Mouse (Mus musculus) kidney, adult 2 months (tissue): Measurements from ENCODE around the gene Ppm1n. TPM values are rescaled to one million over a fixed set of nuclear protein-coding genes. Genes with fewer than 3 reads are reported as not detected.

Source experiments
- DNase-seq: peaks from one replicate; pipeline ENCODE4 v3.0.0; 2021
- H3K27ac ChIP-seq: fragments of 200-500 bp; 2 replicates; pipeline ENCODE4 v1.5.1; 2012; ENCODE audit warnings: low read depth, low read length, control low read depth, inconsistent platforms; ENCODE audit not compliant: insufficient read depth
- H3K27me3 ChIP-seq: fragments of 200-500 bp; replicated peaks from 2 replicates; pipeline ENCODE4 v1.6.1; 2012; ENCODE audit warnings: mild to moderate bottlenecking, moderate library complexity, low read length, inconsistent platforms; ENCODE audit not compliant: control insufficient read depth, insufficient read depth
- H3K36me3 ChIP-seq: fragments of 200-500 bp; 2 replicates; pipeline ENCODE4 v1.6.1; 2012; ENCODE audit warnings: mild to moderate bottlenecking, moderate library complexity, low read length, inconsistent platforms; ENCODE audit not compliant: control insufficient read depth, insufficient read depth
- H3K4me1 ChIP-seq: fragments of 200-500 bp; 2 replicates; pipeline ENCODE4 v1.6.1; 2011; ENCODE audit warnings: low read length; ENCODE audit not compliant: control insufficient read depth, insufficient read depth
- H3K4me3 ChIP-seq: fragments of 200-500 bp; 2 replicates; pipeline ENCODE4 v1.5.1; 2011; ENCODE audit warnings: mild to moderate bottlenecking, low read depth, low read length, control low read depth; ENCODE audit not compliant: insufficient read depth
- CTCF ChIP-seq: fragments of 200-500 bp; conservative IDR thresholded peaks from 2 replicates; pipeline ENCODE4 v1.5.1; 2011; ENCODE audit warnings: low read depth, mild to moderate bottlenecking, control low read depth, low read length, moderate library complexity, mixed read lengths; ENCODE audit not compliant: insufficient read depth, insufficient read length
- POLR2A ChIP-seq: fragments of 200-500 bp; IDR thresholded peaks from one replicate; pipeline ENCODE4 v1.6.1; 2011; ENCODE audit warnings: low read depth, low read length, control low read depth
- WGBS: fragments of 180-500 bp; shearing (Covaris S2); methylation state at CpG from one replicate; pipeline ENCODE4 v1.1.7; 2018; 5-methylcytosine and 5-hydroxymethylcytosine counted together
- polyA plus RNA-seq: library from polyadenylated mRNA; depleted of rRNA; stranded (reverse); fragments of >200 nt; gene quantifications from 2 replicates; pipeline ENCODE4 v1.2.3, GENCODE M21; 2012

The Ppm1n gene
- polyA plus RNA-seq, 1 experiment = not detected

DNA sequence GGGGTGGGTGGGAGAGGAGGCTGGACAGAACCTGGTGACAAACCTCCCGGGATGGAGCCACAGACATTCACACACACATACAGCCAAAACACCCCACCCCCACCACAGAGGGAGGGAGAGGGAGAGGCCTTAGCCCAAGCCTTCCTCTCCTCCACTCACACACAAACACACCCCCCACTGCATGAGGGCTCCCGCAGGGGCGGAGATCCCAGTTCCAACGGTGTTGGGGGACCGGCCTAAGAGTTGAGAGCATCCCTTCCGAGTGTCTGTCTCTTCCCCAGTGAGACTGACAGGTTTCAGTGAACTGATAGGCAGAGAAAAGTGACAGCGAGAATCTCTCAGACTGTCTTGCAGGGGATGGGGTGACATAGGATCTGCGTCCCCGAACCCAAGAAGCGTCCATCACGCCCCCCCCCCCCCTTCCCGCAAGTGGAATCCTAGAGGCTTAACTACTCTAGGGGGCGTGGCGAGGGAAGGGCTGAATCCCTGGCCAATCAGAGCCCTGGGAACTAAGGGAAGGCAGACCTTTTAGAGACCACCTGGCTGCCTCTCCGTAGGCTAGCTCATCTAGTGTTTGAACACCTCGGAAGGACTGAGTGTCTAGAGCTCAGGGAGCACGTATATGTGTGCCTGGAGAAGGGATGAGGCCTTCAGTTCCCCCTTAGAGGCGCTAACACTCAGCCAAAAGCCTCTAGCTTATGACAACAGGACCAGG lies 28.0 kb upstream of the Ppm1n start:
- Histone ChIP-seq H3K27me3 (no peaks in the 10 kb centered on the region), H3K4me1 (peaks cover 4% of the 10 kb centered on the region; the same call in 1 of the 2 replicates), H3K36me3 (no peaks in the 10 kb centered on the region), H3K27ac (peak overlapping the region; percentile 77), H3K4me3 (peak overlapping the region; percentile 66)
- TF ChIP-seq CTCF (no peak), POLR2A (no peak)
- DNase-seq = peak; percentile 83
- WGBS = 4% methylated on average over 18 of the region's 18 CpGs

DNA sequence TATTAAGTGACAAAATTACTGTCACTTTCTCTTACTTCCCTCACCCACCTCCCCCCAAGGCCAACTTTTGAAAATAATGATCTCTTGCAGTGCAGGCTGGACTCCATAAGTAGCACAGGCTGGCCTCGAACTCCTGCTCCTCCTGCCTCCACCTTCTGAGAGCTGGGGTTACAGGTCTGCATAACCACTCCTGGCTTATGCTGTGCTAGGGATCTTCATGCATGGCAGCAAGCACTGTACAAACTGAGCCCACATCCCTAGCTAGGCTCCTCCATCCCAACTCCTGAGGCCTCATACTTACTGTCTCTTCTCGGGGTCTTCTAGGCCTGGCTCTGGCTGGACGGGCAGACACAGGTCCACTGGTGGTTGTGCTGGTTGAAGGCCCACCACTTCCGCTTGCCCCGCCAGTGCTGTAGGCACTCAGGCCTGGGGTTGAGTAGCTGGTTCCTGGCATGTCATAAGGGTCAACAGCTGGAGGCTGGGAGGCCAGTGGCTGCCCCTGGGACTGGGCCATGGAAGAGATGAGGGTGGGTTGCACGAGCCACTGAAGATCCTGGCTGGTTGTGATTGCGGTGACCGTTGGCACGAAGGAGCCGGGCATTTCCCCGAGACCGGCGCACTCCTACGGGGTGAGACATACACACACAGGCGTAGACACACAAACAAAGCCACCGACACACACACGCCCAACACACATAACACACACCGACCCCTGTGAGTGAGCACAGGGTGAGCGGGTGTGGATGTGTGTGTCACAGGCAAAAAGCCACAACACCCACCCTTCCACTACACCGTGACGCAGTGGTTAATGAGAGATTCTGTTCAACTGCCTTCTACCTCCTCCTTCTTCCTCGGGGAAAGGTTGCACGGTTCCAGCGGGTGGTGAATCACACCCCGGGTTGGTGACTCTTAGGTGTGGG lies 27.2 kb upstream of the Ppm1n start:
- DNase-seq = no peak
- TF ChIP-seq POLR2A (no peak), CTCF (no peak)
- H3K27me3 ChIP-seq = no peaks in the 10 kb centered on the region

DNA sequence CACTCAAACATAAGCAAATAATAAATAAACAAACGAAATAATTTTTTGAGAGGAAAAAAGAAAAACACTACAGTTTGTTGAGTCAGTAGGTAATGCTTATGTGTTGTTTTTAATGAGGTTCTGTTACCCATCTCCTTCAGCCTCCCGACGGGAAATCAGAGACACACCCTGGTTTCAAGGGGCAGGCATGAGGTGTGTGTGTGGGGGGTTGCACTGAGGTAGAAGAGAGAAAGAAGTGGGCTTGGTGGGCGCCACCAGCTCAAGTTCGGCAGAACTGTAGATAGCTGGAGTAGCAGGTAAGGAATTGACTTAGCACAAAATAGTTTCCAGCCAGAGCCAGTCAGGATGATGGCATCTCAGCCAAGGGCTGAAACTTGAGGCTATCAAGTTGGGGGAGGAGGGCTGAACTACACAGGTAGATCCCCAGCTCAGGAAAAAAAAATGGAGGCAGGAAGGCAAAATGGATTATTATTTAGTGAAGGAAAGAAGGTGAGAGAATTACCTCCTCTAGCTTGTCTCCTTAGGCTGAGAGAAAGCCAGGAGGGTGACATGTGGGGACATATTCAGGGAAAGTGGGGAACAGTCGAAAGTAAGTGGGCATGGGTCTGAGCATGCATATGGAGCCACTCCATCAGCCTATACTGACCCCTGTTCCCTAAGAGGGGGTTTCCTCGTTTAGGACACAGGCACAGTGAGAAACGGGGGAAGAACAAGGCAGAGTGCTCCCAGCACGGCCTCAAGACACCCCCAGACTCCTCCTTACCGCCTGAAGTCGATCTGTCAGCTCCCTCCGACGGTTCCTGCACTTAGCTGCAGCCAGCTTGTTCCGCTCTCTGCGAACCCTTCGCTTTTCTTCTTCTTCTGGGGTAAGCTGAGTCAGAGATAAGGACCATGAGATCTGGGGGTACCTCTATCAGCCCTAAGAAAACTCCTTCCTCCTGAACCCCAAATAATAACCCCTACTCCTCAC lies 26.2 kb upstream of the Ppm1n start:
- 54% methylated on average over 16 of the region's 16 CpGs for WGBS
- H3K4me3 ChIP-seq = no peak overlapping the region
- DNase-seq = no peak
- TF ChIP-seq CTCF (no peak), POLR2A (no peak)
- H3K27ac ChIP-seq = no peak overlapping the region
- no peaks in the 10 kb centered on the region for H3K27me3 ChIP-seq
- H3K36me3 ChIP-seq = no peaks in the 10 kb centered on the region
- H3K4me1 ChIP-seq = peaks cover 6% of the 10 kb centered on the region; the same call in 1 of the 2 replicates

More for the DNA sequence above, 27.2 kb upstream of the Ppm1n start:
- Histone ChIP-seq H3K4me1 (peaks cover 4% of the 10 kb centered on the region; the same call in 1 of the 2 replicates), H3K27ac (no peak overlapping the region), H3K36me3 (no peaks in the 10 kb centered on the region), H3K4me3 (no peak overlapping the region)
- WGBS = 74% methylated on average over 25 of the region's 25 CpGs

DNA sequence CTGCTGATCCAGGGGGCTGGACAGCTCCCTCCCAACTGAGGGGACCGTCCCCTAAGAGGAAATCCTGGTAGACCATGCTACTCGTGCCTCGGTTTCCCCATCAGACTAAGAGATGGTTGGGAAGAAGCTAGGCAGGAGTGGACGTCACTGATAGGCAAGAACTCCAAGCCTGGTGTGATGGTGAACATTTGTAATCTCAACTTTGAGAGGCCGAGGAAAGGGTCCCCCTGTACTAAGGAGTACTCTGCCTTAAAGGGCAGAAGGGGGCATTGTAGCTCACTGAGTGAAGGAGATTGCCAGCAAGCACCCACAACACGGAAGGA lies 25.5 kb upstream of the Ppm1n start:
- 21% methylated on average over 6 of the region's 6 CpGs for WGBS
- no peak for DNase-seq
- Histone ChIP-seq H3K4me1 (peaks cover 3% of the 10 kb centered on the region; the same call in 1 of the 2 replicates), H3K36me3 (no peaks in the 10 kb centered on the region), H3K27ac (no peak overlapping the region), H3K27me3 (no peaks in the 10 kb centered on the region), H3K4me3 (no peak overlapping the region)
- no peak for TF ChIP-seq POLR2A
- TF ChIP-seq CTCF = no peak

DNA sequence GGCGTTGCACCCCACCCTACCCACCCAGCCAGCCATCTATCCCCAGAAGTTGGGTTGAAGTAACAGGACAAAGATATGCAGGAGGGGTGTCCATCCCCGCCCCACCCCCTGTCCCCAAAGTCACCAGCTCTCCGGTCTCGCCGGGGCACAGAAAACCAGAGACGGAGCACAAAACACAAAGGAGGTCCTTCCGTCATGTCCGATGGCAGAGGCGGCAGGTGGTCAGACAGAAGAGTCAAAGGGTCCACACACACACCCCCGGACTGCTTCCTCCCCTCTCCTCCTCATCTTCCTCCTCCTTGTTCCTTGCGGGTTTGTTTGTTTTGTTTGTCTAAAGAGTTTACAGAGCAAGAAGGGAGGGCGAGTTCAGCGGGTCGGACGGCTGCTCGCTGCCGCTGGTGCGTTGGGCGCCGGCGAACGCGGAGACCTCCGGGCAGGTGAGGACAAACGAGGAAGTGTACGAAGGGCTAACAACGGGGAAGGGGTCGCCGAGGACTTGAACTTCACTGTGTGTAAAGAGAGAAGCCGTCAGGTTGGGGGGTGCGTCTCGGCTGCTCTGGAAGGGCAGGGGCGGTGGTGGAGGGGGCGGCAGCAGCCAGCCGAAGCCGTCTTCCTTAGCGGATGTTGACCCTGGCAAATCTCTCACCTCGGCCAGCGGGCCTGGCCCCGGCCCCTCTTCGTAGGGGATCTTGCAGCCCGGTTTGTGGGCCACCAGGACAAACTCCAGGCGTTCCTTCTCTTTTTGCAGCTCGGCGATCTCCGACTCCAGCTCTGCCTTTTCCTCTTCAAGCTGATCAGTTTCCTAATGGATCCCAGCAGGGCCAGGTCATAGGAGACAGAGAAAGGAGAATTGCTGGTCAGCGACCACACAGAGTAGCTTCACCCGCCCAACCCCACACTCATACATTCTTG lies 24.9 kb upstream of the Ppm1n start:
- no peak for DNase-seq
- no peak overlapping the region for H3K27ac ChIP-seq
- H3K4me3 ChIP-seq = peak overlapping the region; percentile 31
- H3K4me1 ChIP-seq = peaks cover 3% of the 10 kb centered on the region; the same call in 1 of the 2 replicates
- no peak for TF ChIP-seq POLR2A
- no peak for TF ChIP-seq CTCF
- 5% methylated on average over 47 of the region's 48 CpGs for WGBS
- H3K36me3 ChIP-seq = no peaks in the 10 kb centered on the region
- H3K27me3 ChIP-seq = no peaks in the 10 kb centered on the region

DNA sequence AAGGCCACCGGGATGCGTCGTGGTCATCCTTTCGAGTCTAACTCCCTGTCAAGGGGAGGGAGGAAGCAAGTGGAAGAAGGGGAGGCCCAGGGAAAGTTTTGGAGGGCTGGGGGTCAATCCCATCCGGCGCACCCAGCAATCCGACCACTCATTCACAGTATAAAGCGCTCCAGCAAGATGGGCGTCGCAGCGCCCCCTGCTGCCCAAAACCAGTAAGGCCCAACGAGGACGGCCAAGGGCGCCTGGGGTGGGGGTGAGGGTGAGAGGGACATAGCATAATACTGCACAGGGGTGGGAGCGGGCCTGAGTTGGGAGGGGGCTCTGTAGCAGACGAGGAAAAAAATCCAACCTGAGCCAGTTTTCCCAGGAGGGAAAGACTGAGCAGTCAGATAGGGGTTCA lies 23.9 kb upstream of the Ppm1n start:
- 3% methylated on average over 16 of the region's 16 CpGs for WGBS
- no peak overlapping the region for H3K4me3 ChIP-seq
- DNase-seq = peak; percentile 74
- H3K27me3 ChIP-seq = no peaks in the 10 kb centered on the region
- H3K27ac ChIP-seq = no peak overlapping the region
- peaks cover 3% of the 10 kb centered on the region; the same call in 1 of the 2 replicates for H3K4me1 ChIP-seq
- TF ChIP-seq CTCF (peak; percentile 76), POLR2A (no peak)
- no peaks in the 10 kb centered on the region for H3K36me3 ChIP-seq
